Mouse (Mus musculus) stomach, adult 2 months (tissue): ENCODE data around the gene Pcp2. TPM values are rescaled to one million over a fixed set of nuclear protein-coding genes. Genes with fewer than 3 reads are reported as not detected.

Experiments
- polyA plus RNA-seq: library from polyadenylated mRNA; depleted of rRNA; stranded (reverse); fragments of >200 nt; gene quantifications from 2 replicates; pipeline ENCODE4 v1.2.3, GENCODE M21; 2012; rRNA removed

Gene Pcp2
- polyA plus RNA-seq: not detected in 2 replicates

GRCm38 (mm10) chr8:3625445-3625844 is at the start of gene Pcp2:
Gene Pcp2, minus strand, starts transcription at chr8:3625545.

GRCm38 (mm10) chr8:3671980-3672491 is 46.7 kb upstream of the Pcp2 start, which contains the start of gene Fcor:
Gene Fcor, minus strand, starts transcription at chr8:3672362.

GRCm38 (mm10) chr8:3665507-3665906 is 40.2 kb upstream of the Pcp2 start, which contains the start of gene Mcemp1:
Gene Mcemp1, plus strand, starts transcription at chr8:3665754.

GRCm38 (mm10) chr8:3655526-3655925 is 30.2 kb upstream of the Pcp2 start, which contains the start of gene Retn:
Gene Retn, plus strand, starts transcription at chr8:3655770.

GRCm38 (mm10) chr8:3630647-3631477 is 5.5 kb upstream of the Pcp2 start, which contains the start of gene Stxbp2:
Gene Stxbp2, plus strand, starts transcription at chr8:3630955.

GRCm38 (mm10) chr8:3621199-3621970 is 4.0 kb downstream of the Pcp2 start, which contains the start of the genes Xab2 and Pet100:
Gene Xab2, minus strand, starts transcription at chr8:3621316.
Gene Pet100, plus strand, starts transcription at chr8:3621548.

GRCm38 (mm10) chr8:3586993-3587390 is 38.4 kb downstream of the Pcp2 start, which contains the start of gene Camsap3:
Gene Camsap3, plus strand, starts transcription at chr8:3587293.

Other genes starting within 250 kb of the Pcp2 start
- 18.9 and 21.2 TPM in 2 replicates for gene Arhgef18, start 232.5 kb downstream of the Pcp2 start, polyA plus RNA-seq
- gene Pex11g, start 157.9 kb downstream of the Pcp2 start, polyA plus RNA-seq: 7.2 and 10.4 TPM in 2 replicates
- gene Tex45, start 154.7 kb downstream of the Pcp2 start, polyA plus RNA-seq: 0.04 and 0.67 TPM in 2 replicates
- 25.1 and 33.9 TPM in 2 replicates for gene Zfp358, start 132.4 kb downstream of the Pcp2 start, polyA plus RNA-seq
- 245 and 262 TPM in 2 replicates for gene Mcoln1, start 125.1 kb downstream of the Pcp2 start, polyA plus RNA-seq
- 24.4 and 27.9 TPM in 2 replicates for gene Pnpla6, start 110.2 kb downstream of the Pcp2 start, polyA plus RNA-seq
- gene C330021F23Rik, start 57.6 kb downstream of the Pcp2 start, polyA plus RNA-seq: 0.10 TPM in 1 of 2 replicates, not detected in the other
- 68.5 and 86.0 TPM in 2 replicates for gene Camsap3, start 38.3 kb downstream of the Pcp2 start, polyA plus RNA-seq
- 19.5 and 20.3 TPM in 2 replicates for gene Xab2, start 4.2 kb downstream of the Pcp2 start, polyA plus RNA-seq
- 2.4 and 3.1 TPM in 2 replicates for gene Pet100, start 4.0 kb downstream of the Pcp2 start, polyA plus RNA-seq
- gene Stxbp2, start 5.4 kb upstream of the Pcp2 start, polyA plus RNA-seq: 140 and 167 TPM in 2 replicates
- 0.47 and 2.3 TPM in 2 replicates for gene Retn, start 30.2 kb upstream of the Pcp2 start, polyA plus RNA-seq
- gene Mcemp1, start 40.2 kb upstream of the Pcp2 start, polyA plus RNA-seq: not detected in 2 replicates
- gene Fcor, start 46.8 kb upstream of the Pcp2 start, polyA plus RNA-seq: 0.49 and 1.4 TPM in 2 replicates
- 14.4 and 24.6 TPM in 2 replicates for gene Trappc5, start 50.8 kb upstream of the Pcp2 start, polyA plus RNA-seq
- 0.03 and 0.15 TPM in 2 replicates for gene Fcer2a, start 68.6 kb upstream of the Pcp2 start, polyA plus RNA-seq
- 0.08 TPM in 1 of 2 replicates, not detected in the other for gene Clec4g, start 95.1 kb upstream of the Pcp2 start, polyA plus RNA-seq
- 0.23 TPM in 1 of 2 replicates, not detected in the other for gene Cd209a, start 123.4 kb upstream of the Pcp2 start, polyA plus RNA-seq
- gene Cd209e, start 228.8 kb upstream of the Pcp2 start, polyA plus RNA-seq: 0.03 TPM in 2 replicates